Mouse (Mus musculus) adrenal gland, postnatal 10 days (tissue): ENCODE data around the gene Fam133b. TPM values are rescaled to one million over a fixed set of nuclear protein-coding genes. Genes with fewer than 3 reads are reported as not detected.

Experiments used
- DNase-seq: peaks from one replicate; pipeline ENCODE4 v3.0.0; 2021; ENCODE audit warnings: mixed read lengths
- long read RNA-seq, 2 experiments: library from polyadenylated mRNA; stranded (forward); transcript quantifications; one replicate each; pipeline ENCODE4 v2.0.0; 2021
- total RNA-seq, 2 experiments: library from RNA; stranded (reverse); gene quantifications; 2 replicates each; pipeline ENCODE4 v1.2.3; 2021

Gene Fam133b
- 10 to 100 TPM; 25.3 to 34.4 TPM for total RNA-seq
- long read RNA-seq, experiment 1, transcript Fam133b-201 (11 exons, 1,491 nt): major isoform, 16 of 37 reads
- long read RNA-seq, experiment 1, partial matches to known transcripts: 18 of 37 reads
- long read RNA-seq, experiment 1, other reads (novel, unspliced or antisense): 2 of 37 reads
- long read RNA-seq, experiment 2, transcript Fam133b-201 (11 exons, 1,491 nt): major isoform, 14 of 21 reads
- long read RNA-seq, experiment 2, partial matches to known transcripts: 3 of 21 reads
- long read RNA-seq, experiment 2, other reads (novel, unspliced or antisense): 2 of 21 reads

DNA sequence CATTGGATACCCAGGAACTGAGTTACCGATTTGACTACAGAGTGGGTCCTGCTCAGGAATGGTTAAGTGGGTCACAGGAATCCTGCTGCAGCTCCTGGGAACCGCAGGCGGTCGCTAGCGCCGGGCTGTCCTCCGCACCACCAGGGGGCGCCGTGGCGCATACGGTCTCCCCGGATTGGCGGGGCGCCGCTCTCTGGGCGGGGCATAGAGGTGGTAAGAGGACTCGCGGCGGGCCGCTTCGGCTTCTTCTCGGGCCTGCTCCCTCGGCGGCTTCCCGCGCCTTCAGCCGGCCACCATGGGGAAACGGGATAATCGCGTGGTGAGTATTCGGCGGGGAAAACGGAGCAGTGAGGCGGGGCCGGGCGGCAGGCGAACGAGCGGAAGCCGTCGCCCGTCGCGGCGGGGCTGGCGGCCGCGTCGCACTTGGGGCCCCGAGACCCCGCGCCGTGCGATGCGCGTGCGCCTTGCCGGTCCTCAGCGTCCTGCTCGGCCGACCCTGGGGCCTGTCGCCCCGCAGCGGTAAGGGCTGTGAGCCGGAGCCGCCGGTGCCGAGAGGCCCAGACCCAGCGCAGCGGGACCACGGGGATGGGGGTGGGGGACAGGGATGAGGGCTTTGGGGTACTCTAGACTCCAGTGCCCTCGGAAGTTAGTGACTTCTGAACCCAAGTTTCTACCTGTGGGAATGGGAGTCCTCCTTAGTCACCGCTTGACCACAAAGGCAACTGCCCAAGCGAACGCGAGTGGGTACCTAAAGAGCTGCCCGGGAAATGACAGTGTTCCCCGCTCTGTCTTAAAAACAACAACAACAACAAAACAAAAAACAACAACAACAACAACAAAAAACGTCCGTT lies at the start of gene Fam133b:
Gene Fam133b, plus strand, starts transcription at position 205 of the 851 bp plus-strand sequence.
- DNase-seq: peak; percentile 100

DNA sequence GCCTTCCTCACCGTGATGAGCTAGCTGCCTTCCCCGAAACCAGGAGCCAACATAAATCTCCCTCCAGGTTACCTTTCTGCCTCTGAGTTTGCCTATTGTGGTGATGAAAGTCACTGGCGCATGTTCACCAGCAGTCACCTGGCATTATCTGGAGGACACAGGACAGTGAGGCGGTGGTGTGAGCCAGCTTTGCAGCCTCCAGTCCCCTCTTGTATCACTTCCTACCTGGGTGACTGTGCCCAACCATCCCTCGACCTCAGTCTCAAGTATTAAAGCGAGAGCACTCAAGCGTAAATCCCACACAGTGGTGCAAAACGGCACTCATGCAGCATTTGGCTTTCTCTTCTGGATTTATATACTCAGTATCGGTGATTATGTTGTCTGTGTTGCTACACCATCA lies 49.7 kb upstream of the Fam133b start:
- DNase-seq: no peak

DNA sequence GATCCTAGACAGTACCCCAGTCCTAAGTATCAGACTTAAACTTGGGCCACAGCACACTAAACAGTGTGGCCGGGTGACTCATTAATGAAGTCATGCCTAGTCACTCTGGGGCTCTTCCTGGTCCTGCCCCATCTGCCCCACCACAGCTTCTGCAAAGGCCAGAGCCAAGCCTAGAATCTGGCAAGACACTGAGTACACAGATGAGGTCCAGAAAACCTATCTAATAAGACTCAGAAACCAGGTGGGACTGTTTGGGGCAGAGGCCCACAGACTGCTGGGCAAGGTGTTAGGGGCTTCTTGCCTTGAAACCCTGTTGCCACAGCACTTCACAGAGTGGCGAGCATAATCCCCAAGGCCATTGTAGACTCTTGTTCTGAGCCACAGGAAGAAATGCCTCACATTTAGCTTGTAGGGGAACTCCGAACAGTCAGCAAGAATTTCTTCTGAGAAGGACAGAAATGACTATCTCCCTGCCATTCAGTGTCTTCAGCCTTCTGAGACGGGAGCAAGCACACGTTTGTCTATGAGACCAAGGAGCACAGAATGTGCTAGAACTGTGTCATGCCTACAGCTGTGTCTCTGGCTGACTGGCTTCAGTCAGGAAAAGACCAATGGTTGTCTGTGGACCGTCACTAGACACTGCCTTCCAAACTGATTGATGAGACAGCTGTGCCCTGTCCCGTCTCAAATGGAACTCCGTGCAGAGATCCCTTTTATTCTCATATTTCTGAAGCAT lies 49.0 kb upstream of the Fam133b start:
- DNase-seq: no peak

DNA sequence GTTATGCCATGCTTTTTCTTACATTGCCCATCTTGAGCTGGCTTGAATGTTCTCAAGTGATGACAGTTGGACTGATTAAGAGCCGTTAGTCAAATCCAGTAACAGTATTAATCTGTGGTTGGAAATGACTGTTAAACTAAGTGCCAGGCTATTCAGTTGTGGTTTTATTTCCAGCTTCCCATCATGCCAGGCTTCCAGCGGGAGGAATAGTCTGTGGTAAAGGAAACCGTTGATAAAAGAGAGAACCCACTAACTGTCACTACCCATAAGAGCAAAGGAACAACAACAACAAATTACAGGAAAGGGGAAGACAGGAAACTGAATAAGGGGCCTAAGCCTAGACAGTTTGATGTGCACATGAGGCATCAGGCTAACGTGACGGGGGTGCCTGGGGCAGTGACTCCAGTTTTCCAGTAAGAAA lies 46.1 kb upstream of the Fam133b start:
- no peak for DNase-seq

DNA sequence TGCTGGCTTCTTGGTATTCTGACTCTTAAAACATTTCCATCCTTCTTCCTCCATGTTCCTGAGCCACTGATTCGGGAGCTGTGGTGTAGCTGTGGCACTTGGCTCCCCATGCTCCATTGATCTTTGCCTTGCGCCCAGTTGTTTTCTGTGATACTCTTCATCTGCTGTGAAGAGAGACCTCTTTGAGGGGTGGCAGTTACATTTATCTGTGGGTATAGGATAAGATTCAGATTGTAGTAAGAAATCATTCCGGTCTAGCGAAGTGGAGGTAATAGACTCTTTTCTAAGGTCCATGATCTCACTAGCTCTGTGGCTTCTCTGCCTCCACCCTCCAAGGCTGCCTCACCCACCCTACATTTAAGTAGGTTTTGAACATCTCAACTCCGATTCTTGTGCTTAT lies 43.3 kb upstream of the Fam133b start:
- no peak for DNase-seq

DNA sequence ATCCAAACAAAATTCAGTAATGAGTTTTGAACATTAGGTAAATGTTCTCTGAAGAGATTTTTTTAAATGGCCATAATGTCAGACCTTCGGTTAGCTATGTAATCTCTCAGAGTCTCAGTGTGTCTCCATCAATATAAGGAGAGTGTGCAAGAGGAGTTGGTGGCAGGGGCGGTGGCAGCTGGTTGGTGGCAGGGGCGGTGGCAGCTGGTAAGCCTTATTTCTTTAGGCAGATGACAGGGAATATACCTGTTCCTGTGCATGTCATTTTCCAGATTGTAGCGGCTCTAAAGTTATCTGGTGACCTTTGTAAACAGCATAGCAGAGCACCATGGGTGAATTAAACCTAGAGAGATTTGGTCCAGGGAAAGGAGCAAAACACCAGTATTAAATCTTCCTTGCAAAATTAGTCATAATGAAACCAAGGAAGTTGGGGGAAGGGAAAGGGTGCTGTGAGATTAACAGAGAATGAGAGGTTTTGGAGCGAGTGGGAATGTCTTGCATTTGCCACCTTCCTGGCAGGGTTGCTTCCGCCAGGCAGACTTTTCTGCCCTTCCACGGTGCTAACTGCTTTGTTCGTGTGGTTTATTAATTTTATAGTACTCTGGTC lies 42.6 kb upstream of the Fam133b start:
- no peak for DNase-seq

DNA sequence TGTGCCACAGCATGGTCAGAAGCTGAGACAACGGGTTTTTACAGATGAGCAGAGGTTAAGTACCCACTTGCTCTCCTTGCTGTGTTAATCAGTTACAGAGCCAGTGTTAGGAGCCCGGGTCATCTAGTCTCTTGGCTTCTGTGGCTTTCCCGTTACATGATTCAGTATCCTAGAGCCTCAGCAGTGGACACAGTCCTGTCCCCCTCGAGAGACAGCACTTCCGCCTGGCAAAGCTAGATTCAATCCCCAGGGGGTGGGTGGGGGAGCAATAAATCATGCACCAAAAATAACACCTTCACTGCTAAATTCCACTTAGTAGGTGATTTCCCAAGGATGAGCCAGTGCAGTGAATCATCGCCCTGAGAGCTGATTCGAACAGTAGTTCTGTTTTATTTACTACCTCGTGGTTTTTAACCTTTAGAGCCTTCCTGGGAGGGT lies 42.0 kb upstream of the Fam133b start:
- peak; percentile 45 for DNase-seq

DNA sequence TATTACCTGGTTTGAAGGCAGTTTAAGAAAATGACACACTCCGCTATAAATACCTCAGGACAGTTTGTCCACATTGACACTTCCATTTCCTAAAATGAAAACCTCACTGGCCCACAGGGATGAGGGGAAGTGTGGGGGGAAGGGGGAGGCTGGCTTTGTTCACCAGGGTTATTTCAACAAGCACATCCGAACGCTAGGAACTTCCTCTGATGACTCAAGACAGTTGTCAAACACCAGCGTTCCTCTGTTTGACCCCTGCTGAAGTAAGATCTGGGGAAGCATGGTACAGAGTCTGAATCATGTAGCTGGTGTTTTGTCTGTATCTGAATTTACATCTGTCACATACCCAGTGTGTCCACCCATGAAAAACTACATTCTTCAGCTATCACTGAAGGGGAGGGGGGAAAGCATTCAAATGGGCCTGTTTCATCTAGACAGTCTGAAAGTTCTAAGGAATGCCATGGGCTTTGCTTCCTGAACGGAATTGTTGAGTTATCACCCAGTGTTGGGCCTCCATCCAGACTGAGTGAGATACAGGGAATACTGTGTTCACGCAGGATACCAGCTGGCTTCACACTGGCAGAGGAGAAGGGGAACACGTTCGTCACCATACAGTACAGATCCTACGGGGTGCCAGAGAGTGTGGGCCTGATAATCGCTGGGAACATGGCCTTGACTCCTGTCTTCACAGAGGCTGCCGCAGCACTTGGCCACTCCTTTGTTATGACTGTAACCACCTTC lies 40.9 kb upstream of the Fam133b start:
- peak; percentile 57 for DNase-seq

DNA sequence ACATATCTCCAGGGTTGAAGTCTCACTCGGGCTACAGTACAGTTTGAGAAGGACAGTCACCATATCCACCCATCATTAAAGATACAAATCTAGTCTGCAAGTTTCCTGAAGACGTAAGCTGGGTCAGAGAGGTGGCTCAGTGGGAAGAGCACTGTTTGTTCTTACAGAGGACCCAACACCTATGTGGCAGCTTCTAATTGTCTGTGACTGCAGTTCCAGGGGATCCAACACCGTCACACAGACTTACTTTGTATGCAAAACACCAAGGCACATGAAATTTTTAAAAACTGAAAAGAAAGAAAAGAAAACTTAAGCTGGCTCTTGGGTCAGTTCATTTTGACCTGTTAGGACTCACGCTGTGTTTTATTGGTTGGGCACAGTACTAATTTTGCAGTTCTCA lies 40.3 kb upstream of the Fam133b start:
- DNase-seq: no peak

DNA sequence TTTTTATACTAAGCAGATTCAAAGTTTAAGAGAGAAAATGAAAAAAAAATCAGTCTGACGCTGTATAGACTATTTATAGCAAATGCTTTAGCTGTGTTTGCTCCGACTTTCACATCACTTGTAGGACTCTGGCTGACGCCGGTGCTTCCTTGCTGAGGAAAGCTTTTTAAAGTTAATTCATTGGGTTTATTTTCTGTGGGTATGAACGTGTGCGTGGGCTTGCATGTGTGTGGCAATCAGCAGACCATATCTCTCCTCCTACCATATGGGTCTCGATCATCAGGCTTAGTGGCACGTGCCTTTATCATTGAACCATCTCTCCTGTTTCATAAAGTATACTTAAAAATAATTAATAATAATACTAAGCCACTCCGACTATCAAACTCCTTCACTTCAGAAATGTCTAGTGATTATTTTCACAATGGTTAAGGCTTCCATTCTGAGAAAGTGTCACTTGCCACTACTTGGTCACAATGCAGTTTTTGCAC lies 39.8 kb upstream of the Fam133b start:
- no peak for DNase-seq

DNA sequence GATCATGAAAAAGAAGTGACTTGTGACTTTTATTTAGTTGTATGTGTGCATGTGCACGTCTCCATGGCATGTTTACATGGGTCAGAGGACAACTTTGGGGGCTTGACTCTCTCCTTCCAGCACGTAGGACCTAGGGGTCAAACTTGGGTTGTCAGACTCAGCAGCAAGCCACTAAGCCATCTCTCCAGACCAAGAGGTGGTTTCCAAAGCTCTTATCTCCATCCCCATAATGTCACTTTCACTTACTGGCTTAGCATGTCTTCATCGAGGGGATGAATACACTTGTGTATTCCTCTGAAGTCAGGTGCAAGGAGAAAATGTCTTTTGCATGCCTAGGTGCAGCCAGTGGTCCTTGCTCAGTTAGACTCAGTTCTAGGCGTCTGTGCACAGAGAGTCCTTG lies 39.2 kb upstream of the Fam133b start:
- DNase-seq: no peak

DNA sequence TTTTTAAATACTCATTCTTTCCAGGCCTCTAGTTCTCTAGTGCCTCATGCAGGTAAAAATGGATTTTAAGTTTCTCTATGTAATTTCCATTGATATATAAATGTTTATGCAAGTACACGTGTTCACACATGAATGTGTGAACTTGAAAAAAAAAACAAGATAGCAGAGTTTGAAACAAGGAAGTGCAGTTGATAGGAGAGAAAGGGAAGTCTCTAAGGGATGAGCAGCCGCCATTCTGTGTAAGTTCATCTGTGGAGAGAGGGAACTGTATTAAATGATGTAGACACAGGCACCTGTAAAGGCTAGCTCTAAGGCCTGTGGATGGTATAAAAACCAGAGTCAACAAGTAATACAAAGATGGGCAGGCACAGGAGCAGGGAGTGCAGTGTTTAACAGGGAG lies 38.1 kb upstream of the Fam133b start:
- DNase-seq: no peak

DNA sequence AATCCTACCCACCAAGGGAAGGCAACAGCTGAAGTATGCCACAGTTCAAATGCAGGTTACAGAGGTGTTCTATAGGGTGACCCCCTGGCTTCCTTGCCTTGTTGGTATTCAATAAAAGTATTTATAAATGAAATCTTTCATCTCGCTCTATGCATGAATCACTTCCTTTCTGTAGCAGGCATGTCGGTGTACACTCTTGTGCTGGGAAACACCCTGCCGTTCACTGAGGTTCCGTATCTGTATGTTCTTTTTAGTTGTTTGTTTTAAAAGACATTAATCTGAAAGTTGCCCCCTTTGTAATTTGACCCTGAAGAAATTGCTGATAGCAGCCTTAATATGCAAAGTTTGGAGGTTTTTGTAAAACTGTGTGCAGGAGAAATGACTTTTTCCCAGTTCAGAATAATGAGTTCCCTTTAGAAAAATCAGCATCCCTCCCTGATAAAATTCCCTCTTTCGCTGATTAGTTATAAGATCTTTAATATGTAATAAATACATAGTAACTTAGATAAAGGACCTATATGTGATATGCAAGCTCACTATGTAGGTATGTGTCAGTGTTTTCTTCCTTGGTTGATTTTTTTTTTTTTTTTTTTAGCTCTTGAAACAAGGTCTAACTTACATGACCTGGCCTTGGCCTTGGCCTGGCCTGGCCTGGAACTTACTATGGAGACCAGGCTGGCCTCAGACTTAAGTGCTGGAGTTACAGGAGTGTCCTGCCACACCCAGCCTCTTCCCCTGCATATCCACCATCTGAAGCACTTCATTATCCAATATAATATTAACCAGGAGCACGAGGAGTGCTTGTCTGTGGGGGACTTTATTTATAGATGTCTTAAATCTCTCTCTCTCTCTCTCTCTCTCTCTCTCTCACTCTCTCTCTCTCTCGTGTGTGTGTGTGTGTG lies 34.9 kb upstream of the Fam133b start:
- DNase-seq: no peak

DNA sequence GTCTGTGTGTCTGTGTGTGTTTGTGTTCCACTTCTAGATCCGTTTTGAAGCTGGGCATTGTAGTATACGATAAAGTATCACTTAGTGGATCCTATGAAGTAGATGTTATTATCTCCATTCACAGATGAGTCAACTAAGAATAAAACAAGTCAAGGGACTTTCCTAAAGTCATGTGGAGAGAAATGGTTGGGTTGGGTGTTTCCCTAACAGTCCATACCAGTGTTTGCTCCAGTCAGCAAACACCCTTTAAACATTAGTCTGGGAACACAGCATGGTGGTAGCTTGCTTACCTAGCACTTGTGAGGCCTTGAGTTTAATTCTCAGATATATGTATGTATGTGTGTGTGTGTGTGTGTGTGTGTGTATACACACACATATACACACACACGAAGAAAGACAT lies 34.1 kb upstream of the Fam133b start:
- no peak for DNase-seq

DNA sequence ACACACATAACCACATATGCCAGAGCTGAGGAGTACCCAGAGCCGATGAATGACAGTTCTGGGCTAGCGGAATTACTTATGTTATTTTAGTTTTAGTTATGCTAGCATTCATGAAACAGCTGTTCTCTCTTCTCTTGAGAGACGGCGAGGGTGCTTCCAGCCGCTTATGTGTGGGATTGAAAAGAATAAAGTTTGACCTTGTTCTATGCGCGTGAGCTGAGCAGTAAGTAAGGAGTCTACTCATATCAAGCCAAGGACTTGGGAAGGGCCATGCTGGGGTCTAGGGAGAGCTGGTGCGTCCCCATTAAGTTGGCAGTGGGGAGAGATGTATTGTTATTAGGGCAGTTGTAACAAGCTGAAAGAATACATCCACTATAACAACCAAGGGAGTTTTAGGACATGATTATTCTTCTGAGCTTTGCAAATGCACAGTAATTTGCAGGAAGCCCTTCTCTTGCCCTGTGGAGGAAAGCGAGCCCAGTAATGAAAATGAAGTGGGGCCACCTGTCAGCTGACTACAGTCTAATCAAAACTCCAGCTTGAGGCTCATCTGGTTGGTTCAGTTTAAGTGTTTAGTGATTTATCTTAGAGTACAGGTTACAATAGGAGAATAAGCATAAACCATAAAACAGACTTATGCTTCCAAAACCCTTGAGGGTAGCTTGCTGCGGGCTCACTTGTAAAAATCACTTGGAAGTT lies 32.4 kb upstream of the Fam133b start:
- DNase-seq: no peak

DNA sequence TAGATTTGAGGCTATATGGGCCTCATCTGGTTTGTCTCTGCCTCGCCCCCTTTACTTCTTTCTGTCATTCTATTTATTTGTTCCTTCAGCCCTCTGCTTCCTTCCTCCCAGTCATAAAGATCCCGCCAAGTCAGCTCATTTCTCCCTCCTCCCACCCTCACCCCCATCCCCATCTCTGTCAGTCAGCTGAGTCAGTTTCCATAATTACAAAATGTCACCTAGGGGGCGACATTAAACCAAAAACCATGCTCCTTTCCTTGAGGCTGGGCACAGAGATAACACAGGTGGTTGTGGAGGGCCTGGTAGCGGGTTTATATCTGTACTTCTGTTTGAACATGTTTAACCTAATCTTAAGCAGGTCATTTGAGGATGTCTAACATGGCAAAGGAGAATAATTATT lies 31.0 kb upstream of the Fam133b start:
- no peak for DNase-seq

DNA sequence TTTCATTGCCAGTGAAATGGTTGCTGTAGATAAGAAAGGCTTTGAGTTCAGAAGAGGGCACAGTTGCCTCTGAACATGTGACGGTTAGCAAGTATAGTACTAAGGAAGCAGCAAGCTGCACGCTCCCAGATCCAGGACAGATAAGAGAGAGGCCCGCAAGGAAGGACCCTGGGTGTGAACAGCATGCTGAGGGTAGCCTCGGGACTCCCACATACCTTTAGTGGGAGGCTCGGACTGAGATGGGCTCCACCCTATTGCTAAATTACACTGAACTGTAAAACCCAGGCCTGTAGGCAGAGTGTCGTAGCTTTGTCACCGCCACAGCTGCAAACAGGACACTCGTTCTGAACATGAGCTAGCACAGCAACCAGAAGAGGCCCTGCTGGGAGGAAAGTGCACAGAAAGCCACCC lies 28.7 kb upstream of the Fam133b start:
- no peak for DNase-seq

DNA sequence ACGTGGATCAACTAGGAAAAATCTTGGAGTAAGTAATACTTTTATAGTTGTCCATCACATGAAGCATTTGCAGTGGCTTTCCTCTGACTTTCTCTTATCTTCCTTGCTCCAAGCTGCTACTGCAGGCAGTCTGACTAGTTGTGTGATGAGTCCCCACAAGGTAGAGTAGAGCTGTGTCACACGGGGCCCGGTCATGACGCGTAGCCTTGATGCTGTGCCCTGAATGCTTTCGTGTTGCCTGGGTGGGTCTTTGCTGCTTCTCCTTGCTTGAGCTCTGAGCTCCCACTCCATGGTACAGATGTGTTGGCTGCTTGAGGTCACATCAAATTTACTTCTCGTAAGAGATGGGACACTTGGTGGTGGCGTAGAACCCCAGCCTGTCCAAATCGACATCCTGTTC lies 28.2 kb upstream of the Fam133b start:
- DNase-seq: no peak

DNA sequence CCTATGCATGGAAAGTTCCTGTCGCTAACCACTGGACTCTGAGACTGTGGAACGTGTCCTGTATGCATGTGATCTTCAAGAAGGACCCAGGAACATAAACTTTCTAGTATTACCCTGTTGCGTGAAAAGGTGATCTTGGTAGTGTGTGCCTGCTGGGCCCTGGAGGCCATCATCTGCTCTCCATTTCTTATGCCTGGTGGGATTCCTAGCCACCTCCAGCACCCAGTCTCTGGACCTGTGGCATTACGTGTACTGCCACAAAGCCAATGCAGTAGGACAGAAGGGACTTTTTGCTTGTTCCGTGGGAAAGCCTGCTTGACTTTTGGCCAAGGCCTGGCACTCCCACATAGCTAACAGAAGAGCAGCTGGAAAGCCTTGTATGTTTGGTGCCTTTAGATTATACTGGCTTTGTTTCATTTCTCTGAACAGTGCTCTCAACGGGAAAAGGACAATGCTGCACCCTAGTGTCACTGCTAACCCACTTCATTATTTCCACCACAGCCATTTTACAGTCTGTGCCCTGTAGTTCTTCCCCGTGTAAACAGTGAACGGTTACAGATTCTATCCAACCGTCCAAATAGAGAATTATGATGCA lies 27.1 kb upstream of the Fam133b start:
- peak; percentile 59 for DNase-seq
